Mouse (Mus musculus): Measurements from ENCODE around the gene Gm16513. TPM values are rescaled to one million over a fixed set of nuclear protein-coding genes. Genes with fewer than 3 reads are reported as not detected.

Gene Gm16513
- polyA plus RNA-seq (2012; rRNA removed; ENCODE audit: low replicate concordance) = not detected in 2 replicates

GRCm38 (mm10) chr5:95182324-95182723 lies at the start of gene Gm16513:
Gene Gm16513 (plus strand): TSS chr5:95182624.

Other genes with a start within 250 kb of the Gm16513 start
- gene Gm6367, start 194.0 kb upstream of the Gm16513 start, polyA plus RNA-seq (2012; rRNA removed; ENCODE audit: low replicate concordance) = not detected in 2 replicates
- gene Gm7942, start 75.7 kb upstream of the Gm16513 start, polyA plus RNA-seq (2012; rRNA removed; ENCODE audit: low replicate concordance) = not detected in 2 replicates
- not detected in 2 replicates for gene Gm10424, start 90.1 kb downstream of the Gm16513 start, polyA plus RNA-seq (2012; rRNA removed; ENCODE audit: low replicate concordance)
- gene Gm3259, start 123.3 kb downstream of the Gm16513 start, polyA plus RNA-seq (2012; rRNA removed; ENCODE audit: low replicate concordance) = not detected in 2 replicates